Mouse (Mus musculus) layer of hippocampus, postnatal 25 days (tissue): ENCODE measurements at regions not wholly inside any gene's neighbourhood (a gene's known extent, or its start where the extent isn't known, plus 50 kb on each side); places are given as distances from the start of the nearest gene placed in this dataset.
A peak's percentile ranks its signal among the peaks of the same experiment; 100 is the strongest.

Experiments used
- DNase-seq, 2 experiments: peaks; one replicate each; pipeline ENCODE4 v3.0.0; 2022; ENCODE audit warnings: mixed read lengths in 2 of 2, low spot score in 1 of 2; ENCODE audit errors: extremely low spot score in 1 of 2

- DNase-seq = peak; percentile 10
Observed at GRCm38 (mm10) chr6:94344296-94344695, 60.6 kb upstream of the Magi1 start.

- no peak for DNase-seq
Observed at GRCm38 (mm10) chr6:94340546-94340945, 56.8 kb upstream of the Magi1 start.

GRCm38 (mm10) chr6:94336168-94336567 lies 52.5 kb upstream of the Magi1 start:
- no peak for DNase-seq
